Mouse (Mus musculus) liver, postnatal 0 days (tissue): Measurements from ENCODE around the gene Anln.

Source experiments
- CTCF ChIP-seq: sonication (generic); IDR thresholded peaks from 2 replicates; pipeline ENCODE4 v1.5.1; 2016; ENCODE audit warnings: antibody characterized with exemption, low read depth
- EP300 ChIP-seq: IDR thresholded peaks from 2 replicates; pipeline ENCODE4 v1.6.1; 2016; ENCODE audit warnings: antibody characterized with exemption, low read depth, mild to moderate bottlenecking

DNA sequence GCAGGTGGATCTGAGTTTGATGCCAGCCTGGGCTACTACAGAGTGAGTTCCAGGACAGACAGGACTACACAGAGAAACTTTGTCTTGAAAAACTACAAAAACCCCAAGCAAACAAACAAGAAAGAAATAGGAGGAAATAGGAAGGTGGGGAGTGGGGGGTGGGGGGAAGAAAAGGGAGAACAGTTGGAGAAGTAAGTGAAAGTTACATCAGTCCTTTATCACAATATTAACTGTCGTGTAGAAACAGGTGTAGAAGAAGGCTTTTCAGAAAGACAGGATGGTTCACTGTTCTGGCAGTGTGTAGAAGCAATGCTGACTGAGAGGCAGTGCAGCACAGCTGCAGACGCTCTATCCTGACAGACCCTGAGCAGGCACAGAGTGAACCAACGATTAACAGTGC lies 14.0 kb upstream of the Anln start:
- TF ChIP-seq CTCF = no peak
- no peak for TF ChIP-seq EP300
